Mouse (Mus musculus): ENCODE measurements around the gene Stk32c. TPM values are rescaled to one million over a fixed set of nuclear protein-coding genes. Genes with fewer than 3 reads are reported as not detected.

The Stk32c gene
- total RNA-seq (2015) (not detected in 2 replicates), total RNA-seq (2017) (not detected in 2 replicates)

GRCm38 (mm10) chr7:139212754-139213745 is at the start of gene Stk32c, which contains the start of gene Lrrc27:
TSS of gene Stk32c (minus strand) at chr7:139213307.
TSS of gene Lrrc27 (plus strand) at chr7:139212988.
- ATAC-seq (replicated peaks; ENCODE audit: poor library complexity), result peak; percentile 95

GRCm38 (mm10) chr7:139257752-139258542 is 44.8 kb upstream of the Stk32c start:
- ATAC-seq (replicated peaks; ENCODE audit: poor library complexity), result no peak

GRCm38 (mm10) chr7:139254626-139255025 is 41.5 kb upstream of the Stk32c start:
- no peak for ATAC-seq (replicated peaks; ENCODE audit: poor library complexity)

GRCm38 (mm10) chr7:139253462-139253861 is 40.4 kb upstream of the Stk32c start:
- ATAC-seq (replicated peaks; ENCODE audit: poor library complexity), result no peak

- ATAC-seq (replicated peaks; ENCODE audit: poor library complexity), result no peak
Measured at GRCm38 (mm10) chr7:139252986-139253385, 39.9 kb upstream of the Stk32c start.

GRCm38 (mm10) chr7:139252566-139252965 is 39.5 kb upstream of the Stk32c start:
- no peak for ATAC-seq (replicated peaks; ENCODE audit: poor library complexity)

- ATAC-seq (replicated peaks; ENCODE audit: poor library complexity), result no peak
Measured at GRCm38 (mm10) chr7:139251881-139252301, 38.8 kb upstream of the Stk32c start.

GRCm38 (mm10) chr7:139249406-139250210 is 36.5 kb upstream of the Stk32c start:
- ATAC-seq (replicated peaks; ENCODE audit: poor library complexity), result peak; percentile 11

GRCm38 (mm10) chr7:139248615-139249405 is 35.7 kb upstream of the Stk32c start:
- ATAC-seq (replicated peaks; ENCODE audit: poor library complexity), result peak; percentile 17

- ATAC-seq (replicated peaks; ENCODE audit: poor library complexity), result peak; percentile 59
Measured at GRCm38 (mm10) chr7:139247881-139248614, 34.9 kb upstream of the Stk32c start, which contains the start of gene Pwwp2b. TSS of gene Pwwp2b (plus strand) at chr7:139248482.

GRCm38 (mm10) chr7:139246931-139247880 is 34.1 kb upstream of the Stk32c start:
- 0 out of 2 replicates have a peak, but pooled peaks have one; percentile 1 for ATAC-seq (replicated peaks; ENCODE audit: poor library complexity)

- ATAC-seq (replicated peaks; ENCODE audit: poor library complexity), result no peak
Measured at GRCm38 (mm10) chr7:139246086-139246485, 33.0 kb upstream of the Stk32c start.

- ATAC-seq (replicated peaks; ENCODE audit: poor library complexity), result peak; percentile 43
Measured at GRCm38 (mm10) chr7:139239432-139239831, 26.3 kb upstream of the Stk32c start.

- peak; percentile 25; the same call in 1 of the 2 replicates for ATAC-seq (replicated peaks; ENCODE audit: poor library complexity)
Measured at GRCm38 (mm10) chr7:139235651-139236358, 22.7 kb upstream of the Stk32c start.

GRCm38 (mm10) chr7:139234426-139235188 is 21.5 kb upstream of the Stk32c start:
- ATAC-seq (replicated peaks; ENCODE audit: poor library complexity), result peak; percentile 62

GRCm38 (mm10) chr7:139233714-139234113 is 20.6 kb upstream of the Stk32c start:
- ATAC-seq (replicated peaks; ENCODE audit: poor library complexity), result peak; percentile 93
